Mouse (Mus musculus): ENCODE results near the gene Rtf1. TPM values are rescaled to one million over a fixed set of nuclear protein-coding genes. Genes with fewer than 3 reads are reported as not detected.

Gene Rtf1
- polyA plus RNA-seq, 1 experiment from 2014 or later = 38.2 TPM

GRCm38 (mm10) chr2:119743808-119744162, 68.9 kb downstream of the Rtf1 start:
- Histone ChIP-seq H3K27ac (no peak overlapping the region), H3K79me2 (ENCODE audit: inconsistent target) (no peaks in the 10 kb centered on the region), H3K36me3 (ENCODE audit: inconsistent target) (no peaks in the 10 kb centered on the region), H3K4me3 (ENCODE audit: inconsistent target) (no peak overlapping the region)
- WGBS (ENCODE audit: missing documents) = 31% methylated on average over 22 of the region's 22 CpGs

GRCm38 (mm10) chr2:119744163-119745111, 69.6 kb downstream of the Rtf1 start:
- no peak overlapping the region for H3K27ac ChIP-seq
- no peaks in the 10 kb centered on the region for H3K79me2 ChIP-seq (ENCODE audit: inconsistent target)
- WGBS (ENCODE audit: missing documents) = 19% methylated on average over 46 of the region's 46 CpGs
- no peaks in the 10 kb centered on the region for H3K36me3 ChIP-seq (ENCODE audit: inconsistent target)
- no peak overlapping the region for H3K4me3 ChIP-seq (ENCODE audit: inconsistent target)

DNA sequence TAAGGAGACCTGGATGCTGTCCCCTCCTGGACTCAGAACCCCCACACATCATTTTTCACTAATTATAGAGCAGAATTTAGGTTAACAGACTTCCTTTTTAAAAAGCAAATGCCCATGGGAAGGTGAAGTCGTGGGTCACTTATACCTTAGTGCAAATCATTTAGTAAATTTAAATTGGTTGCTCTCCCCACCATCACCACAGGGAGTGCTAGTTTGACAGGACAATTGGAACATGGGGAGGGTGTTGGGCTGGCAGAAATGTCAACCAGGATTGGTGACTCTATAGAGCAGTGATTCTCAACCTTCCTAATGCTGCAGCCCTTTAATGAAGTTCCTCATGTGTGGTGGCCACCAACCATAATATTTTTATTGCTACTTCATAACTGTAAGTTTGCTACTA, 70.4 kb downstream of the Rtf1 start:
- WGBS (ENCODE audit: missing documents) = 22% methylated on average over 1 of the region's 1 CpGs
- no peaks in the 10 kb centered on the region for H3K36me3 ChIP-seq (ENCODE audit: inconsistent target)
- H3K79me2 ChIP-seq (ENCODE audit: inconsistent target) = no peaks in the 10 kb centered on the region
- H3K27ac ChIP-seq = no peak overlapping the region
- no peak overlapping the region for H3K4me3 ChIP-seq (ENCODE audit: inconsistent target)

- 87% methylated on average over 7 of the region's 7 CpGs for WGBS (ENCODE audit: missing documents)
- no peak overlapping the region for H3K27ac ChIP-seq
These were observed 72.7 kb downstream of the Rtf1 start for GRCm38 (mm10) chr2:119747554-119747953.

DNA sequence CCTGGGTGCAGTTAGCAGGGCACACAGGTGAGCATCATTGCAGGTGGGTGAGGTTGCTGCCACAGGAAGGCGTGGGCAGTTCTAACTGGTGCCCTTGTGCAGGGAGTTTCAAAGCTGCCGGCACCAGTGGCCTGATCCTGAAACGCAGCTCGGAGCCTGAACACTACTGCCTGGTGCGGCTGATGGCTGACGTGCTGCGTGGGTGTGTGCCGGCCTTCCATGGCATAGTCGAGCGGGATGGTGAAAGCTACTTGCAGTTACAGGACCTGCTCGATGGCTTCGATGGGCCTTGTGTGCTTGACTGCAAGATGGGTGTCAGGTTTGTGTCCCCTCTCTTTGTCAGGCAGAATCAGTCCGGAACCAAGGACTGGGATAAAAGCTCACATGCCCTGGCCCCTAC, 74.4 kb downstream of the Rtf1 start:
- no peak overlapping the region for H3K4me3 ChIP-seq (ENCODE audit: inconsistent target)
- no peaks in the 10 kb centered on the region for H3K79me2 ChIP-seq (ENCODE audit: inconsistent target)
- H3K36me3 ChIP-seq (ENCODE audit: inconsistent target) = no peaks in the 10 kb centered on the region
- H3K27ac ChIP-seq = no peak overlapping the region
- 95% methylated on average over 11 of the region's 13 CpGs for WGBS (ENCODE audit: missing documents)

More at GRCm38 (mm10) chr2:119747554-119747953, 72.7 kb downstream of the Rtf1 start:
- H3K4me3 ChIP-seq (ENCODE audit: inconsistent target) = no peak overlapping the region
- H3K79me2 ChIP-seq (ENCODE audit: inconsistent target) = no peaks in the 10 kb centered on the region
- H3K36me3 ChIP-seq (ENCODE audit: inconsistent target) = no peaks in the 10 kb centered on the region

GRCm38 (mm10) chr2:119757601-119758100, 82.8 kb downstream of the Rtf1 start:
- H3K4me3 ChIP-seq (ENCODE audit: inconsistent target) = no peak overlapping the region
- WGBS (ENCODE audit: missing documents) = 16% methylated on average over 19 of the region's 31 CpGs
- H3K79me2 ChIP-seq (ENCODE audit: inconsistent target) = no peaks in the 10 kb centered on the region

DNA sequence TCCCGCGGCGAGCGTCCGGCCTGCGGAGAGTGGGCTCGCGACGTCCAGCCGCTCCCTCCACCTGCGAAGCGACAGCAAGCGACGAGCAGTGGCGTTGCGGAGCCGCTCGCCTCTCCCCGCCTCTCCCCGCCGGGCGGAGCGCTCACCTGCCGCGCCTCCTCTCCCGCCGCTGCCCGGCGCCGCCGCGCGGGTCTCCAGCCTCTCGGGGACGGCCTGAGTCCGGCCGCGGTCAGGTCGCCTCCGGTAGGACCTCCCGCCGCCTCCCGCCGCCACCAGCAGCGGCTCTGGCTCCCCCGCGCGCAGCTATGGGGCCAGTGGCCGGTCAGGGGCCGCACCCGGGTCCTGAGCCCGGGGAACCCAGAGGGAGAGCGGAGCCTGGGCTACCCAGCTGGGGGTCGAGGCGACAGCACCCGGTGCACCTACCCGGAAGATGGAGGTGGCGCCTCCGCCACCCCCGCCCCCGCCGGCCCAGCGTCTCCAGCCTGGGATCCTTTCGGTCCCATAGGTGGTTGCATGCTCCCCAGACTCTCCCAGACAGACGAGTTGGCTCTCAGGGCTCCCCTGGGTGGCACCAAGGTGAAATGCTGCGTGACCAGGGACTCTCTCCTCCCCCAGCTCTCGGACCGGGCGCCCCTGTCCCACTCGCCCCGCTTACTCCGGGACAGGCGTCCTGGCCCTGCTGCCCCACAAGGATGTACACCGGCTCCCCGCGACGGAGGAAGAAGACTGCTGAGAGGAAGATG, 83.4 kb downstream of the Rtf1 start:
- no peaks in the 10 kb centered on the region for H3K79me2 ChIP-seq (ENCODE audit: inconsistent target)
- WGBS (ENCODE audit: missing documents) = 1% methylated on average over 74 of the region's 77 CpGs
- H3K27ac ChIP-seq = no peak overlapping the region

More at GRCm38 (mm10) chr2:119757601-119758100, 82.8 kb downstream of the Rtf1 start:
- Histone ChIP-seq H3K27ac (no peak overlapping the region), H3K36me3 (ENCODE audit: inconsistent target) (no peaks in the 10 kb centered on the region)

GRCm38 (mm10) chr2:119758844-119759835, 84.3 kb downstream of the Rtf1 start:
- Histone ChIP-seq H3K4me3 (ENCODE audit: inconsistent target) (no peak overlapping the region), H3K36me3 (ENCODE audit: inconsistent target) (no peaks in the 10 kb centered on the region; the same call in 1 of the 2 replicates), H3K27ac (no peak overlapping the region), H3K79me2 (ENCODE audit: inconsistent target) (no peaks in the 10 kb centered on the region)
- WGBS (ENCODE audit: missing documents) = 12% methylated on average over 35 of the region's 44 CpGs

More for the DNA sequence above, 83.4 kb downstream of the Rtf1 start:
- Histone ChIP-seq H3K4me3 (ENCODE audit: inconsistent target) (no peak overlapping the region), H3K36me3 (ENCODE audit: inconsistent target) (no peaks in the 10 kb centered on the region)

- Histone ChIP-seq H3K27ac (no peak within 1 kb of the TSS), H3K36me3 (ENCODE audit: inconsistent target) (no peaks in the 10 kb centered on the region; the same call in 1 of the 2 replicates), H3K79me2 (ENCODE audit: inconsistent target) (no peaks in the 10 kb centered on the region), H3K4me3 (ENCODE audit: inconsistent target) (no peak within 1 kb of the TSS)
- 41% methylated on average over 9 of the region's 9 CpGs for WGBS (ENCODE audit: missing documents)
These were observed 85.4 kb downstream of the Rtf1 start, which contains the start of gene Ltk for GRCm38 (mm10) chr2:119760251-119760650. Ltk (minus strand) TSS chr2:119760431.

DNA sequence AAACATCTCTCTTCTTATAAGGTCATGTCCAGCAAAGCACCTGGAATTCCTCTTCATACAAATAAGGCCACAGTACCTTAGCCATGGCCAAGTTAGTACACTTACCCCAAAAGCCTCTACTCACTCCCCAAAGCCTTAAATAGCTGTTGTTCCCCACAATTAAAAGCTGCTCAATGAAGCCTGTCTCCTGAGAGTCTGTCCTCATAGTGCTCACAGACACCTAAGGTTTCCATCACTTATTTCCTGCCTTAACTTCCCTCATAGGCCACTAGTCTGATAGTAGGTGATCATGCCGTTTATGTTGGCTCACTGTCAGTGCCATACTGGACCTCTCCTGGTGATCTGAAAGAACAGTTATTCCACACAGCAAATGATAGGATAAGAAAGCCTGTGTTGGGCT, 87.4 kb downstream of the Rtf1 start:
- Histone ChIP-seq H3K36me3 (ENCODE audit: inconsistent target) (peaks cover under 1% of the 10 kb centered on the region; the same call in 1 of the 2 replicates), H3K27ac (no peak overlapping the region)

GRCm38 (mm10) chr2:119763924-119764323, 89.1 kb downstream of the Rtf1 start:
- WGBS (ENCODE audit: missing documents) = 87% methylated on average over 4 of the region's 4 CpGs
- Histone ChIP-seq H3K79me2 (ENCODE audit: inconsistent target) (no peaks in the 10 kb centered on the region), H3K27ac (no peak overlapping the region), H3K4me3 (ENCODE audit: inconsistent target) (no peak overlapping the region), H3K36me3 (ENCODE audit: inconsistent target) (peaks cover 5% of the 10 kb centered on the region; the same call in 1 of the 2 replicates)

More for the DNA sequence above, 87.4 kb downstream of the Rtf1 start:
- WGBS (ENCODE audit: missing documents) = 56% methylated on average over 1 of the region's 1 CpGs
- no peaks in the 10 kb centered on the region for H3K79me2 ChIP-seq (ENCODE audit: inconsistent target)
- H3K4me3 ChIP-seq (ENCODE audit: inconsistent target) = no peak overlapping the region

GRCm38 (mm10) chr2:119767246-119767645, 92.4 kb downstream of the Rtf1 start:
- WGBS (ENCODE audit: missing documents) = 96% methylated on average over 6 of the region's 6 CpGs
- Histone ChIP-seq H3K27ac (no peak overlapping the region), H3K36me3 (ENCODE audit: inconsistent target) (peaks cover 29% of the 10 kb centered on the region; the same call in 1 of the 2 replicates), H3K79me2 (ENCODE audit: inconsistent target) (no peaks in the 10 kb centered on the region), H3K4me3 (ENCODE audit: inconsistent target) (no peak overlapping the region)

Measured in macrophage (primary cell).